Mouse (Mus musculus): ENCODE measurements at regions not wholly inside any gene's neighbourhood (a gene's known extent, or its start where the extent isn't known, plus 50 kb on each side); places are given as distances from the start of the nearest gene placed in this dataset.

- no peak for DNase-seq
Observed at GRCm38 (mm10) chr11:19253605-19254004, 234.8 kb upstream of the Meis1 start.

GRCm38 (mm10) chr11:19254183-19254582 is 235.4 kb upstream of the Meis1 start:
- no peak for DNase-seq

- DNase-seq, result no peak
Observed at GRCm38 (mm10) chr11:19257549-19257948, 238.8 kb upstream of the Meis1 start.

GRCm38 (mm10) chr11:19262832-19263231 is 244.0 kb upstream of the Meis1 start:
- no peak for DNase-seq

GRCm38 (mm10) chr11:19264798-19265671 is 246.2 kb upstream of the Meis1 start:
- no peak for DNase-seq

GRCm38 (mm10) chr11:19265672-19265972 is 246.8 kb upstream of the Meis1 start:
- DNase-seq, result no peak

- DNase-seq, result no peak
Observed at GRCm38 (mm10) chr11:19290971-19291370, 272.2 kb upstream of the Meis1 start.

- DNase-seq, result no peak
Observed at GRCm38 (mm10) chr11:19299411-19299810, 280.6 kb upstream of the Meis1 start.

- no peak for DNase-seq
Observed at GRCm38 (mm10) chr11:19306687-19307086, 287.9 kb upstream of the Meis1 start.

- no peak for DNase-seq
Observed at GRCm38 (mm10) chr11:19330685-19331239, 312.0 kb upstream of the Meis1 start.

GRCm38 (mm10) chr11:19332274-19332673 is 313.5 kb upstream of the Meis1 start:
- DNase-seq, result no peak

GRCm38 (mm10) chr11:19332727-19333126 is 313.9 kb upstream of the Meis1 start:
- DNase-seq, result no peak

- DNase-seq, result no peak
Observed at GRCm38 (mm10) chr11:19333908-19334487, 315.2 kb upstream of the Meis1 start.

- DNase-seq, result no peak
Observed at GRCm38 (mm10) chr11:19335384-19335783, 316.6 kb upstream of the Meis1 start.

GRCm38 (mm10) chr11:19339721-19340317 is 321.0 kb upstream of the Meis1 start:
- no peak for DNase-seq

GRCm38 (mm10) chr11:19340889-19341288 is 322.1 kb upstream of the Meis1 start:
- DNase-seq, result no peak

- DNase-seq, result no peak
Observed at GRCm38 (mm10) chr11:19341379-19341778, 322.6 kb upstream of the Meis1 start.

- no peak for DNase-seq
Observed at GRCm38 (mm10) chr11:19342803-19343202, 324.0 kb upstream of the Meis1 start.

GRCm38 (mm10) chr11:19346276-19346826 is 327.6 kb upstream of the Meis1 start:
- no peak for DNase-seq

GRCm38 (mm10) chr11:19350331-19351242 is 331.8 kb upstream of the Meis1 start:
- DNase-seq, result no peak

GRCm38 (mm10) chr11:19351243-19351787 is 332.5 kb upstream of the Meis1 start:
- DNase-seq, result no peak

- no peak for DNase-seq
Observed at GRCm38 (mm10) chr11:19353706-19354105, 334.9 kb upstream of the Meis1 start.

Measured in liver (tissue).